Mouse (Mus musculus) CD4-positive, CD25-positive, alpha-beta regulatory T cell, adult 9 weeks (primary cell): ENCODE data around the gene Shisal2b. TPM values are rescaled to one million over a fixed set of nuclear protein-coding genes. Genes with fewer than 3 reads are reported as not detected.

Experiments
- polyA plus RNA-seq: library from polyadenylated mRNA; unstranded; fragments of 100-300 nt; shearing (Covaris generic); gene quantifications from one replicate; pipeline ENCODE4 v1.2.1, GENCODE M21; 2017

The Shisal2b gene
- polyA plus RNA-seq = 0.57 TPM

GRCm38 (mm10) chr13:104863127-104863979 lies at the start of gene Shisal2b:
Gene Shisal2b, minus strand, starts transcription at chr13:104863893.

DNA sequence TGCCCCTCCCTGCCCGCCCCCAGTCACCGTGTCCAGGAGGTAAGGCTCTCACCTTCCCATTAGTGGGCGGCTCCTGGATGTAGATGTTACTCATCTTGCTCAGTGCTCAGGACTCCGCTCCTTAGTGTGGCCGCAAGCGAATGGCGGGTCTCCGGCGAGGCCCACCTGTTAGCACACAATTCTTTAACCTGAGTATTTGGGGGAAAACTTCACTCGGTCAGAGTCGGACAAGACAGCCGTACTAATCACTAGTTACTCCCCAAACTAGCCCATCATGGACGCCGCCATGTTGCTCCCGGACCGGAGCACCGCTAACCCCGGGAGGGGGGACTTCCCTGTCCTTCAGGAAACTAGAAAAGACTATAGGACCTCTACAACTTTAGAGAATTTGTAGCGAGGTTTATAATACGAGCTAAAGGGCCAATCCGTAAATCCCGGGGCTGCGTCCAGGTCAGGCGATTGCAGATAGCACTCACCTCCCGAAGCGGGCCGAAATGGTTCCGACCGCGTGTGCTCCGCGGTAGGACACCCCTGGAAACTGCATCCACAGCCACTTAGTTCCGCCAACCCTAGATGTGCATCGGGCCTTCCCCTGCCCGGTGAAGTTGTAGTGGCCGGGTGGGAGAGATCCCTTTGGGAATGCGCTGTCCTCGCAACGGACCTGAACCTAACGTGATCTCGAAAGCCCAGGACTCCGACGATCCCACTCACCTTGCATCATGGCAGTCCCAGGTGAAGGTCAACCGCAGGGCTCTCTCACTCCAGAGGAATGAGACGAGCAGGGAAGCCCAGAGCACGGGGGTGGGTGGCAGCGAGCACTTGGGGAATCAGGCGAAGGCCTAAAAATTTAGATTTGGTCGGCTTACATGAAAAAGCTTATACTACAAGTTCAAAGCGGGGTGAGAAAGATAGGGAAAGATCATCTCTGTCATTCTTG lies 46.8 kb downstream of the Shisal2b start, which contains the start of gene Cwc27:
Gene Cwc27 (minus strand): TSS at position 508 of the 937 bp plus-strand sequence.

Other genes with a start within 250 kb of the Shisal2b start
- 19.3 TPM for gene Srek1ip1, start 71.4 kb downstream of the Shisal2b start, polyA plus RNA-seq
- gene Cwc27, start 46.8 kb downstream of the Shisal2b start, polyA plus RNA-seq = 38.8 TPM
- not detected for gene Rgs7bp, start 191.0 kb upstream of the Shisal2b start, polyA plus RNA-seq
- not detected for gene 4933425L06Rik, start 218.2 kb upstream of the Shisal2b start, polyA plus RNA-seq